Mouse (Mus musculus) midbrain, embryonic 11.5 days (tissue): ENCODE measurements around the gene Fam84b. TPM values are rescaled to one million over a fixed set of nuclear protein-coding genes. Genes with fewer than 3 reads are reported as not detected.
A peak's percentile ranks its signal among the peaks of the same experiment; 100 is the strongest.
"Not testable (repeated sequence)": the region's sequence is repeated elsewhere in the genome, so short reads cannot be mapped to it uniquely, and the experiment has no call there.

Experiments used
- ATAC-seq: fragments of 200-750 bp; cut with Nextera tagmentation; 2 replicates; pipeline ENCODE4 v1.8.0; 2017; ENCODE audit warnings: moderate TSS enrichment, moderate library complexity; ENCODE audit not compliant: low FRiP score
- DNase-seq: peaks from one replicate; pipeline ENCODE4 v3.0.0; 2015; ENCODE audit warnings: low spot score; ENCODE audit errors: missing footprints
- H3K27ac ChIP-seq: fragments of 300-500 bp; sonication (generic); 2 replicates; pipeline ENCODE4 v1.5.1; 2014; ENCODE audit warnings: low read depth, low read length
- H3K27me3 ChIP-seq: fragments of 300-500 bp; sonication (generic); 2 replicates; pipeline ENCODE4 v1.6.1; 2014; ENCODE audit warnings: mild to moderate bottlenecking, low read length, moderate library complexity, mixed read lengths; ENCODE audit not compliant: control insufficient read depth, insufficient read depth
- H3K36me3 ChIP-seq: fragments of 300-500 bp; sonication (generic); 2 replicates; pipeline ENCODE4 v1.6.1; 2014; ENCODE audit warnings: mild to moderate bottlenecking, low read length, moderate library complexity, mixed read lengths; ENCODE audit not compliant: control insufficient read depth, insufficient read depth
- H3K4me1 ChIP-seq: fragments of 300-500 bp; sonication (generic); 2 replicates; pipeline ENCODE4 v1.6.1; 2014; ENCODE audit warnings: low read length; ENCODE audit not compliant: control insufficient read depth, insufficient read depth
- H3K4me2 ChIP-seq: fragments of 300-500 bp; sonication (generic); 2 replicates; pipeline ENCODE4 v1.6.1; 2014; ENCODE audit warnings: mild to moderate bottlenecking, moderate library complexity
- H3K4me3 ChIP-seq: fragments of 300-500 bp; sonication (generic); 2 replicates; pipeline ENCODE4 v1.5.1; 2014; ENCODE audit warnings: low read depth, low read length
- H3K9ac ChIP-seq: fragments of 300-500 bp; sonication (generic); 2 replicates; pipeline ENCODE4 v1.6.1; 2014; ENCODE audit warnings: low read length
- H3K9me3 ChIP-seq: fragments of 300-500 bp; sonication (generic); 2 replicates; pipeline ENCODE4 v1.6.1; 2016; ENCODE audit warnings: low read length; ENCODE audit not compliant: control insufficient read depth
- WGBS: fragments of 180-500 bp; shearing (Covaris S2); extraction: QIAGEN DNeasy Blood & Tissue Kit; methylation state at CpG from one replicate; pipeline ENCODE4 v1.1.7; 2014; 5-methylcytosine and 5-hydroxymethylcytosine counted together
- polyA plus RNA-seq: library from polyadenylated mRNA; unstranded; fragments of >200 nt; fragmentation: Nextera tagmentation; extraction: Ambion mirVana; gene quantifications from 2 replicates; pipeline ENCODE4 v1.2.1, GENCODE M21; 2014

Gene Fam84b
- polyA plus RNA-seq, 1 experiment from 2014 or later = 8.7 TPM

GRCm38 (mm10) chr15:60848630-60849029 is 4.9 kb downstream of the Fam84b start:
- ATAC-seq (no peak), DNase-seq (no peak)
- Histone ChIP-seq H3K27me3 (no peaks in the 10 kb centered on the region), H3K4me3 (no peak overlapping the region), H3K36me3 (no peaks in the 10 kb centered on the region), H3K9me3 (no peaks in the 10 kb centered on the region), H3K4me2 (no peak overlapping the region), H3K27ac (no peak overlapping the region), H3K4me1 (peaks cover 5% of the 10 kb centered on the region; the same call in 1 of the 2 replicates), H3K9ac (no peak overlapping the region)
- 87% methylated on average over 3 of the region's 3 CpGs for WGBS

GRCm38 (mm10) chr15:60846291-60846690 is 7.3 kb downstream of the Fam84b start:
- 29% methylated on average over 6 of the region's 6 CpGs for WGBS
- H3K27ac ChIP-seq = no peak overlapping the region
- H3K9me3 ChIP-seq = no peaks in the 10 kb centered on the region
- no peak overlapping the region for H3K4me2 ChIP-seq
- peaks cover 5% of the 10 kb centered on the region; the same call in 1 of the 2 replicates for H3K4me1 ChIP-seq
- no peak overlapping the region for H3K4me3 ChIP-seq
- H3K27me3 ChIP-seq = no peaks in the 10 kb centered on the region
- DNase-seq (no peak), ATAC-seq (no peak)
- H3K36me3 ChIP-seq = no peaks in the 10 kb centered on the region
- no peak overlapping the region for H3K9ac ChIP-seq

- H3K4me3 ChIP-seq = no peak overlapping the region
- no peak overlapping the region for H3K9ac ChIP-seq
- no peak overlapping the region for H3K27ac ChIP-seq
- DNase-seq = peak; percentile 84
- H3K9me3 ChIP-seq = no peaks in the 10 kb centered on the region
- no peaks in the 10 kb centered on the region for H3K27me3 ChIP-seq
- WGBS = 23% methylated on average over 3 of the region's 3 CpGs
- no peak overlapping the region for H3K4me2 ChIP-seq
- no peaks in the 10 kb centered on the region for H3K36me3 ChIP-seq
- ATAC-seq = peak; percentile 58; the same call in 1 of the 2 replicates
- H3K4me1 ChIP-seq = peaks cover 5% of the 10 kb centered on the region; the same call in 1 of the 2 replicates
Observed at GRCm38 (mm10) chr15:60845886-60846285, 7.7 kb downstream of the Fam84b start.

- Histone ChIP-seq H3K4me3 (no peak overlapping the region), H3K36me3 (no peaks in the 10 kb centered on the region), H3K4me1 (peaks cover 9% of the 10 kb centered on the region; the same call in 1 of the 2 replicates), H3K27me3 (no peaks in the 10 kb centered on the region), H3K4me2 (no peak overlapping the region), H3K9ac (no peak overlapping the region), H3K9me3 (no peaks in the 10 kb centered on the region), H3K27ac (no peak overlapping the region)
- WGBS = 67% methylated on average over 4 of the region's 4 CpGs
- ATAC-seq (no peak), DNase-seq (no peak)
Observed at GRCm38 (mm10) chr15:60841785-60842184, 11.8 kb downstream of the Fam84b start.

- H3K36me3 ChIP-seq, H3K4me3 ChIP-seq, H3K4me2 ChIP-seq, H3K9ac ChIP-seq, H3K4me1 ChIP-seq, H3K27me3 ChIP-seq, H3K9me3 ChIP-seq, ATAC-seq, H3K27ac ChIP-seq, DNase-seq: not testable (repeated sequence)
Observed at GRCm38 (mm10) chr15:60841312-60841711, 12.3 kb downstream of the Fam84b start.

- Histone ChIP-seq H3K27me3 (no peaks in the 10 kb centered on the region), H3K4me2 (no peak overlapping the region), H3K4me3 (no peak overlapping the region), H3K27ac (no peak overlapping the region), H3K36me3 (no peaks in the 10 kb centered on the region), H3K9ac (no peak overlapping the region), H3K9me3 (no peaks in the 10 kb centered on the region), H3K4me1 (0 out of 2 replicates have a peak, but pooled peaks cover 4% of the 10 kb centered on the region)
- ATAC-seq (no peak), DNase-seq (no peak)
- 19% methylated on average over 4 of the region's 4 CpGs for WGBS
Observed at GRCm38 (mm10) chr15:60840296-60840670, 13.3 kb downstream of the Fam84b start.

- H3K36me3 ChIP-seq = no peaks in the 10 kb centered on the region
- H3K4me2 ChIP-seq = no peak overlapping the region
- H3K9me3 ChIP-seq = no peaks in the 10 kb centered on the region
- 11% methylated on average over 3 of the region's 3 CpGs for WGBS
- H3K9ac ChIP-seq = no peak overlapping the region
- H3K27me3 ChIP-seq = no peaks in the 10 kb centered on the region
- no peak for ATAC-seq
- 0 out of 2 replicates have a peak, but pooled peaks cover 4% of the 10 kb centered on the region for H3K4me1 ChIP-seq
- DNase-seq = peak; percentile 83
- H3K4me3 ChIP-seq = no peak overlapping the region
- H3K27ac ChIP-seq = no peak overlapping the region
Observed at GRCm38 (mm10) chr15:60839539-60840295, 13.9 kb downstream of the Fam84b start.

- Histone ChIP-seq H3K9ac (no peak overlapping the region), H3K27ac (no peak overlapping the region), H3K4me3 (no peak overlapping the region), H3K36me3 (no peaks in the 10 kb centered on the region), H3K27me3 (no peaks in the 10 kb centered on the region), H3K4me2 (no peak overlapping the region), H3K4me1 (0 out of 2 replicates have a peak, but pooled peaks cover 4% of the 10 kb centered on the region), H3K9me3 (no peaks in the 10 kb centered on the region)
- DNase-seq = no peak
- 80% methylated on average over 8 of the region's 8 CpGs for WGBS
- no peak for ATAC-seq
Observed at GRCm38 (mm10) chr15:60838135-60838534, 15.4 kb downstream of the Fam84b start.

GRCm38 (mm10) chr15:60837719-60838118 is 15.9 kb downstream of the Fam84b start:
- no peaks in the 10 kb centered on the region for H3K36me3 ChIP-seq
- no peak overlapping the region for H3K27ac ChIP-seq
- ATAC-seq (no peak), DNase-seq (peak; percentile 82)
- no peak overlapping the region for H3K9ac ChIP-seq
- H3K4me1 ChIP-seq = 0 out of 2 replicates have a peak, but pooled peaks cover 4% of the 10 kb centered on the region
- H3K4me3 ChIP-seq = no peak overlapping the region
- no peaks in the 10 kb centered on the region for H3K27me3 ChIP-seq
- H3K4me2 ChIP-seq = no peak overlapping the region
- 90% methylated on average over 9 of the region's 9 CpGs for WGBS
- no peaks in the 10 kb centered on the region for H3K9me3 ChIP-seq
